Mouse (Mus musculus): ENCODE data around the gene Patl2. TPM values are rescaled to one million over a fixed set of nuclear protein-coding genes. Genes with fewer than 3 reads are reported as not detected.

Gene Patl2
- polyA plus RNA-seq, 1 experiment from 2014 or later: 0.09 TPM

GRCm38 (mm10) chr2:122152850-122153249, 33.1 kb downstream of the Patl2 start:
- no peak overlapping the region for H3K9ac ChIP-seq (ENCODE audit: low read depth, low read length)
- H3K4me1 ChIP-seq (replicated peaks; ENCODE audit: control insufficient read depth, insufficient read depth, low read length): no peaks in the 10 kb centered on the region
- no peak for DNase-seq (ENCODE audit: low spot score)
- no peaks in the 10 kb centered on the region for H3K27me3 ChIP-seq (ENCODE audit: control insufficient read depth, insufficient read depth, low read length)
- ATAC-seq (ENCODE audit: low FRiP score): no peak
- no peaks in the 10 kb centered on the region for H3K9me3 ChIP-seq (ENCODE audit: control insufficient read depth, low read length)
- no peaks in the 10 kb centered on the region for H3K36me3 ChIP-seq (ENCODE audit: control insufficient read depth, insufficient read depth, low read length)
- H3K4me2 ChIP-seq (replicated peaks; ENCODE audit: low read depth, low read length): no peak overlapping the region
- H3K27ac ChIP-seq (ENCODE audit: low read depth, low read length): no peak overlapping the region
- H3K4me3 ChIP-seq (ENCODE audit: low read depth, low read length): no peak overlapping the region
- 77% methylated on average over 3 of the region's 3 CpGs for WGBS

- Histone ChIP-seq H3K36me3 (ENCODE audit: control insufficient read depth, insufficient read depth, low read length) (no peaks in the 10 kb centered on the region), H3K9me3 (ENCODE audit: control insufficient read depth, low read length) (no peaks in the 10 kb centered on the region), H3K27me3 (ENCODE audit: control insufficient read depth, insufficient read depth, low read length) (no peaks in the 10 kb centered on the region), H3K4me3 (ENCODE audit: low read depth, low read length) (no peak overlapping the region), H3K4me1 (replicated peaks; ENCODE audit: control insufficient read depth, insufficient read depth, low read length) (no peaks in the 10 kb centered on the region), H3K4me2 (replicated peaks; ENCODE audit: low read depth, low read length) (no peak overlapping the region), H3K27ac (ENCODE audit: low read depth, low read length) (no peak overlapping the region), H3K9ac (ENCODE audit: low read depth, low read length) (no peak overlapping the region)
- DNase-seq (ENCODE audit: low spot score) (no peak), ATAC-seq (ENCODE audit: low FRiP score) (no peak)
- WGBS: 93% methylated on average over 1 of the region's 1 CpGs
Observed at GRCm38 (mm10) chr2:122151221-122151620, 34.8 kb downstream of the Patl2 start.

- no peak for DNase-seq (ENCODE audit: low spot score)
Observed at GRCm38 (mm10) chr2:122149716-122150115, 36.3 kb downstream of the Patl2 start.

GRCm38 (mm10) chr2:122149316-122149715, 36.7 kb downstream of the Patl2 start:
- Histone ChIP-seq H3K27ac (ENCODE audit: low read depth, low read length) (no peak overlapping the region), H3K4me1 (replicated peaks; ENCODE audit: control insufficient read depth, insufficient read depth, low read length) (no peaks in the 10 kb centered on the region)
- WGBS: 94% methylated on average over 6 of the region's 6 CpGs

More at GRCm38 (mm10) chr2:122149716-122150115, 36.3 kb downstream of the Patl2 start:
- Histone ChIP-seq H3K27ac (ENCODE audit: low read depth, low read length) (no peak overlapping the region), H3K4me2 (replicated peaks; ENCODE audit: low read depth, low read length) (no peak overlapping the region), H3K36me3 (ENCODE audit: control insufficient read depth, insufficient read depth, low read length) (no peaks in the 10 kb centered on the region), H3K27me3 (ENCODE audit: control insufficient read depth, insufficient read depth, low read length) (no peaks in the 10 kb centered on the region), H3K9ac (ENCODE audit: low read depth, low read length) (no peak overlapping the region), H3K4me3 (ENCODE audit: low read depth, low read length) (no peak overlapping the region), H3K9me3 (ENCODE audit: control insufficient read depth, low read length) (no peaks in the 10 kb centered on the region), H3K4me1 (replicated peaks; ENCODE audit: control insufficient read depth, insufficient read depth, low read length) (no peaks in the 10 kb centered on the region)
- ATAC-seq (ENCODE audit: low FRiP score): no peak
- WGBS: 83% methylated on average over 3 of the region's 3 CpGs

GRCm38 (mm10) chr2:122148242-122148917, 37.6 kb downstream of the Patl2 start:
- H3K4me3 ChIP-seq (ENCODE audit: low read depth, low read length): peak overlapping the region; percentile 51
- H3K27me3 ChIP-seq (ENCODE audit: control insufficient read depth, insufficient read depth, low read length): no peaks in the 10 kb centered on the region
- no peaks in the 10 kb centered on the region for H3K4me1 ChIP-seq (replicated peaks; ENCODE audit: control insufficient read depth, insufficient read depth, low read length)
- no peak for ATAC-seq (ENCODE audit: low FRiP score)
- WGBS: 39% methylated on average over 18 of the region's 18 CpGs
- no peaks in the 10 kb centered on the region for H3K36me3 ChIP-seq (ENCODE audit: control insufficient read depth, insufficient read depth, low read length)
- H3K4me2 ChIP-seq (replicated peaks; ENCODE audit: low read depth, low read length): peak overlapping the region; percentile 66
- no peak overlapping the region for H3K27ac ChIP-seq (ENCODE audit: low read depth, low read length)
- peak overlapping the region; percentile 61 for H3K9ac ChIP-seq (ENCODE audit: low read depth, low read length)
- peak; percentile 36 for DNase-seq (ENCODE audit: low spot score)
- H3K9me3 ChIP-seq (ENCODE audit: control insufficient read depth, low read length): no peaks in the 10 kb centered on the region

More at GRCm38 (mm10) chr2:122149316-122149715, 36.7 kb downstream of the Patl2 start:
- Histone ChIP-seq H3K36me3 (ENCODE audit: control insufficient read depth, insufficient read depth, low read length) (no peaks in the 10 kb centered on the region), H3K4me2 (replicated peaks; ENCODE audit: low read depth, low read length) (no peak overlapping the region), H3K9me3 (ENCODE audit: control insufficient read depth, low read length) (no peaks in the 10 kb centered on the region), H3K9ac (ENCODE audit: low read depth, low read length) (no peak overlapping the region), H3K27me3 (ENCODE audit: control insufficient read depth, insufficient read depth, low read length) (no peaks in the 10 kb centered on the region), H3K4me3 (ENCODE audit: low read depth, low read length) (no peak overlapping the region)
- DNase-seq (ENCODE audit: low spot score) (no peak), ATAC-seq (ENCODE audit: low FRiP score) (no peak)

- whole genome bisulfite sequencing: under 1% methylated on average over 40 of the region's 40 CpGs
Observed at GRCm38 (mm10) chr2:122147508-122148241, 38.3 kb downstream of the Patl2 start, which contains the start of gene B2m. B2m (plus strand) TSS chr2:122147686.

GRCm38 (mm10) chr2:122146687-122147086, 39.3 kb downstream of the Patl2 start:
- no peak overlapping the region for H3K4me3 ChIP-seq (ENCODE audit: low read depth, low read length)
- no peaks in the 10 kb centered on the region for H3K4me1 ChIP-seq (replicated peaks; ENCODE audit: control insufficient read depth, insufficient read depth, low read length)
- DNase-seq (ENCODE audit: low spot score): no peak
- H3K9ac ChIP-seq (ENCODE audit: low read depth, low read length): no peak overlapping the region
- no peaks in the 10 kb centered on the region for H3K9me3 ChIP-seq (ENCODE audit: control insufficient read depth, low read length)
- no peaks in the 10 kb centered on the region for H3K27me3 ChIP-seq (ENCODE audit: control insufficient read depth, insufficient read depth, low read length)
- no peak overlapping the region for H3K4me2 ChIP-seq (replicated peaks; ENCODE audit: low read depth, low read length)
- 84% methylated on average over 6 of the region's 6 CpGs for WGBS
- no peak for ATAC-seq (ENCODE audit: low FRiP score)
- H3K36me3 ChIP-seq (ENCODE audit: control insufficient read depth, insufficient read depth, low read length): no peaks in the 10 kb centered on the region
- H3K27ac ChIP-seq (ENCODE audit: low read depth, low read length): no peak overlapping the region

More at GRCm38 (mm10) chr2:122147508-122148241, 38.3 kb downstream of the Patl2 start, which contains the start of gene B2m:
- DNase-seq (ENCODE audit: low spot score): peak; percentile 96
- Histone ChIP-seq H3K27ac (ENCODE audit: low read depth, low read length) (no peak within 1 kb of the TSS), H3K36me3 (ENCODE audit: control insufficient read depth, insufficient read depth, low read length) (no peaks in the 10 kb centered on the region), H3K9me3 (ENCODE audit: control insufficient read depth, low read length) (no peaks in the 10 kb centered on the region), H3K27me3 (ENCODE audit: control insufficient read depth, insufficient read depth, low read length) (no peaks in the 10 kb centered on the region), H3K9ac (ENCODE audit: low read depth, low read length) (peak within 1 kb of the TSS; percentile 61), H3K4me3 (ENCODE audit: low read depth, low read length) (peak within 1 kb of the TSS; percentile 51), H3K4me2 (replicated peaks; ENCODE audit: low read depth, low read length) (peak within 1 kb of the TSS; percentile 66), H3K4me1 (replicated peaks; ENCODE audit: control insufficient read depth, insufficient read depth, low read length) (no peaks in the 10 kb centered on the region)
- peak; percentile 98 for ATAC-seq (ENCODE audit: low FRiP score)

GRCm38 (mm10) chr2:122145756-122146155, 40.2 kb downstream of the Patl2 start:
- Histone ChIP-seq H3K4me1 (replicated peaks; ENCODE audit: control insufficient read depth, insufficient read depth, low read length) (no peaks in the 10 kb centered on the region), H3K36me3 (ENCODE audit: control insufficient read depth, insufficient read depth, low read length) (no peaks in the 10 kb centered on the region), H3K27me3 (ENCODE audit: control insufficient read depth, insufficient read depth, low read length) (no peaks in the 10 kb centered on the region), H3K9ac (ENCODE audit: low read depth, low read length) (no peak overlapping the region), H3K4me2 (replicated peaks; ENCODE audit: low read depth, low read length) (no peak overlapping the region), H3K27ac (ENCODE audit: low read depth, low read length) (no peak overlapping the region), H3K4me3 (ENCODE audit: low read depth, low read length) (no peak overlapping the region), H3K9me3 (ENCODE audit: control insufficient read depth, low read length) (no peaks in the 10 kb centered on the region)
- WGBS: 66% methylated on average over 4 of the region's 4 CpGs
- ATAC-seq (ENCODE audit: low FRiP score) (no peak), DNase-seq (ENCODE audit: low spot score) (no peak)
